Comparison of ENCODE assay signal across 22 mouse cellular contexts in genomic region chr7:82998848-82999247, GRCm38 (mm10).
"Had no signal": no experiment of that assay in that cellular context is flagged by ENCODE, and none has a peak within 500 bp of the region (broad histone marks: within the 10 kb centered on the region; RNA-seq: fewer than 3 reads in every experiment).

No protein-coding gene starts in this region.

- DNase-seq: heart, postnatal 10 days; heart, postnatal 14 days; heart, postnatal 36 days; heart, postnatal 4 days; kidney, adult 11 months; kidney, adult 18-20 months; kidney, adult 2 months; kidney, adult 8-10 months; kidney, adult 9 months; kidney, postnatal 10 days; kidney, postnatal 14 days; kidney, postnatal 25 days; kidney, postnatal 36 days; kidney, postnatal 4 days; layer of hippocampus, adult 9-11 months; layer of hippocampus, postnatal 36 days had no signal

- ATAC-seq: hindbrain, embryonic 16.5 days; hindbrain, postnatal 0 days; inflammation-experienced regulatory T-cells, adult 6 months; intestine, embryonic 15.5 days; intestine, embryonic 16.5 days; intestine, postnatal 0 days had no signal
